Mouse (Mus musculus): Measurements from ENCODE around the gene Trex1.

- TF ChIP-seq CTCF (IDR thresholded peaks at IDR 0.05) (no peak), EP300 (IDR thresholded peaks at IDR 0.05) (no peak)
These were observed 42.4 kb downstream of the Trex1 start for GRCm38 (mm10) chr9:109016973-109017604.
